Mouse (Mus musculus) brain, adult 2 months (tissue): ENCODE measurements around the gene Cd300ld3.
"Not testable (repeated sequence)": the region's sequence is repeated elsewhere in the genome, so short reads cannot be mapped to it uniquely, and the experiment has no call there.

Experiments used
- DNase-seq: peaks from one replicate; pipeline ENCODE4 v3.0.0; 2011; ENCODE audit warnings: low read depth, low spot score

Cd300ld3 gene

DNA sequence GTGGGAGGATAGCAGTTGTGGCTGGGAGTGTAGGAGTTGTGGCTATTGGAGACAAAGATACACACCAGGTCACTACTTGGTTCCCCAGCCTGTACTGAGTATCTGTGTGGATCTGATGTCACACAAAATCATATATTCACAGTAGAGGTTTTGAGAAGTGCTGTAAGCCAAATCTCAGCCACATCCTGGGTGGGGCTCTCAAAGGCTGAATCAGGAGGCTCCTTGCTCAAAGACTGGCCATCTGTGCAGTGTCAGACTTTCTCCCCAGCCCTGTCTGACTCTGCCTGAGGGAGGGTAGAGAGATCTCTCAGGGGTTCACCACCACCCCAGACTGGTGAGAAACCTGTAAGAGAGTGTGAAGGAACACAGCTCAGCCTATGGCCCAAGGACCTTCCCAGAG lies 6.3 kb upstream of the Cd300ld3 start:
- DNase-seq = no peak

DNA sequence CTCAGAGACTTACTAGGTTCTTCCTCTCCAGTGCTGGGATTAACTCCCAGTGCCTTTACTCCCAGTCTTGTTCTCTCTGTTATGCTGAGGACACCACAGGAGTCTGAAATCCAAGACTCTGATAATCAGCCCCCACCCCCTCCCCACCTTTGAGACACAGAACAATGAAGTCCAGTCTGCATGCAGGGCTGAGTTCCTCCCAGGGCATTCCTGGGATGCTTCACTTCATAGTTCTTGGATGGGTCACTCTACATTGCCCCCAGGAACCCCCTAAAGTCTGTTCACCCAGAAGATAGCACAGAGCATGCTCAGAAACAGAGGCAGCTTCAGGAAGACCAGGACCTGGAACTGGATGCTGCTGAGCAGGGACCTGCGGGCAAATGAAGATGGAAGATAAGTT lies 4.8 kb upstream of the Cd300ld3 start:
- DNase-seq = no peak

DNA sequence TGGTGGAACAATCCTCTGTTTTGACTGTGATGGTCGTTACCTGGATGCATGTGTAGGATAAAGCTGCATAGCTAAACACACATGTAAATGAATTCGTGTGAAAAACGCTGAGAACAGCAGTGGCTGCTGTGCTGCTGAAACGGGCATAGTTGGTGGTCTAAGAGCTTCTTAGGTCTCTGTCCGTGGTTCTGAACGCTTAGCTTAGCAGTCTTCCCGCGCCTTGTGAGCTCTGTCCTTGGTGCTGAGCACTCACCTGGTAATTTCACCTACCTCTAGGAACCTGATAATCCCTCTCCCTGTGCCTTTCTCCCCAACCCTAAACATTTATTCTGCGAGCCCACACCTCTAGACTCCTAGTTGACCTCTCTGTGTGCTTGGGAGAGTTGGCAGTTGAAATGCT lies 4.0 kb upstream of the Cd300ld3 start:
- DNase-seq = no peak

DNA sequence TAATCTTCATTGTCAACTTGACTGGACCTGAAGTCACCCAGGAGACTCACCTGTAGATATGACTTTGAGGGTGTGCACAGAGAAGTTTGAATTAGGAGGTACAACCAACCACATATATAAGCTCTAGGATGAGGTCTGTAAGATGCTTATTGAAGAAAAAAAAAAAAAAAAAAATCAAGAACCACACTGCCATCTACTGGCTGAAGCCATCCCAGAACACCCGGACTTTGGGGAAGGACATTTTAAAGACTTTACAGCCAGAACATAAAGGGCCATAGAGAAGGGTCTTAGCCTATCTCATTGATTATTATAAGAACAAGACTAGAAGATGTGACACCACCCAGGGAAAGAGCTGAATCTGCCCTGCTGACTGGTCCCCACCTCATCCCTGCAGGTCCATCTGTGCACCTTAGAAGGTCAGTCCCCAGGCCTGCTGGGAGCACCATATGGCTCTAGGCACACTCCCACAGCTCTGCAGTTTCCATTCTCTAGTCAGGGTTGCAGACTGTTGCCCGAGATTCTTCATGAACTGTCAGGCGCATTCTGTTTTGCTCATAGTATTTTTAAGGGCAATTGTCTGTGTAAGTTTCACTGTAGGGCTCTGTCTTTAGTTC lies 1.2 kb upstream of the Cd300ld3 start:
- peak; percentile 98 for DNase-seq

DNA sequence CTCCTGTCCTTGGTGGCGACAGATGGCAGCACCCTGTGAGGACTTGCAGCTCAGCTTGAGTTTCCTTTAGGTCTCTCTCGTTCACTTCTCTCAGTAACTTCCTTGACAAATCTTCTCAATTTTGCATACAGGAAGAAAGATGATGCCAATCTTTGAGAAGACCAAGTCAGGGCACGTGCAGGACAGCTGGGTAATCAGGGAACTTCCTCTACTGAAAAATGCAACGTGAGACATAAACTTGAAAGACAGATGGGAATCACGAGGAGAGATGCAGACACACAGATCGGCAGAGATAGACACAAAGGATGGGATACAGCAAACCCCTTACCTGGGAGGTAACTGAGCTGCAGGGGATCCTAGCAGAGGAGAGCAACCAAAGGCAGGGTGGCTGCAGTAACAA lies 10.5 kb downstream of the Cd300ld3 start, which contains the start of gene Cd300ld5:
TSS of gene Cd300ld5 (minus strand) at position 101 of the 400 bp plus-strand sequence.
- DNase-seq = not testable (repeated sequence)

DNA sequence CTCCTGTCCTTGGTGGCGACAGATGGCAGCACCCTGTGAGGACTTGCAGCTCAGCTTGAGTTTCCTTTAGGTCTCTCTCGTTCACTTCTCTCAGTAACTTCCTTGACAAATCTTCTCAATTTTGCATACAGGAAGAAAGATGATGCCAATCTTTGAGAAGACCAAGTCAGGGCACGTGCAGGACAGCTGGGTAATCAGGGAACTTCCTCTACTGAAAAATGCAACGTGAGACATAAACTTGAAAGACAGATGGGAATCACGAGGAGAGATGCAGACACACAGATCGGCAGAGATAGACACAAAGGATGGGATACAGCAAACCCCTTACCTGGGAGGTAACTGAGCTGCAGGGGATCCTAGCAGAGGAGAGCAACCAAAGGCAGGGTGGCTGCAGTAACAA lies 21.3 kb downstream of the Cd300ld3 start, which contains the start of gene Cd300ld4:
TSS of gene Cd300ld4 (minus strand) at position 101 of the 400 bp plus-strand sequence.
- not testable (repeated sequence) for DNase-seq

DNA sequence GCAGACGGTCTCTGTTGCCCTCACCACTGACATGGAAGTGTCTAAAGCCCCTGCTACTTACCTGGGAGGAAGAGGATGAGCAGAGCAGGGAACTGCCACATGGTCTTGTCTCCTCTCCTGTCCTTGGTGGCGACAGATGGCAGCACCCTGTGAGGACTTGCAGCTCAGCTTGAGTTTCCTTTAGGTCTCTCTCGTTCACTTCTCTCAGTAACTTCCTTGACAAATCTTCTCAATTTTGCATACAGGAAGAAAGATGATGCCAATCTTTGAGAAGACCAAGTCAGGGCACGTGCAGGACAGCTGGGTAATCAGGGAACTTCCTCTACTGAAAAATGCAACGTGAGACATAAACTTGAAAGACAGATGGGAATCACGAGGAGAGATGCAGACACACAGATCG lies 32.1 kb downstream of the Cd300ld3 start, which contains the start of gene Cd300ld2:
TSS of gene Cd300ld2 (minus strand) at position 101 of the 400 bp plus-strand sequence.
- DNase-seq = not testable (repeated sequence)

DNA sequence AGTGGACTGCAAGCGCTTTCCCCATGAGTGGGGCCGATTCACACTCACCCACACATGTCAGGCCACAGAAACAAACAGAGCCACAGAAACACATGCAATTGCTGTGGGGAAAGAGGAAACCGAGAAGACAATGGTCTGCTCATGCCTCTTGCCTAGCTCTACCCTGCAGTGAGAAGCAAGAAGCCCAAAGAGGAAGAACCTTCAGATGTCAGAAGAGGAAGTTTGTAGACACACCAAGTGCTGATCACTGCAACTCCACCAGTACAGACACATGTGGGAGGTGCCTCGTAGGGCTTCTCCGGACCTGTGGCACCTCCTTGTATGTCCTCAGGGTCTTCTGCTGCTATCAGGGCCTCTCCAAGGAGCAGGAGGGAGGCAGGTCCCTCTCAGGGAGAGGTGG lies 44.1 kb downstream of the Cd300ld3 start:
- peak; percentile 13 for DNase-seq

DNA sequence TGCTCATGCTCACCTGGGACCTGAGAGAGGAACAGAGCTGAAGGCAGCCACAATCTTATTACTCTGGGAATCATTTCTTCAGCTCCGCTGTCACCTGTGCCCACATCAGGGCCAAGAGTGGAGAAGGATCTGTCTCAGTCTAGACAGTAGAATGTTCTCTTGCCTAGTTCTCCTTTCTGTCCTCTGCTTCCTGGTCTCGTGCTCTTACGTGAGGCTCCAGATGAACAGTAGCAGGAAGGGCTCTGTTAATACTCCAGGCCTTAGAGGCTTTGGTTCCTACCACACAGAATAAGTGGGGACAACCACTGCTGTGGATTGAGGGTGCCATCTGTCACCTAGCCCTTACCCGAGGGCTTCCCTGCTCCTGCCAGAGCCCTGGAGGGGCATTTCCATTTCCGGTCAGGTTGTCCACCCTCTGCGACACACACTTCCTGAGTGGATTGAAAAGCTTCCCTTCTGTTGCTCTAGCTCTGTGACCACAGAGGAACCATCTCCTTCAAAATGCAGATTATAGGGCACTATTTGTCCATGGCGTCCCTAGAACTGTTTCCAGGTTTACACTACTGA lies 46.7 kb downstream of the Cd300ld3 start, which contains the start of gene Cd300c2:
TSS of gene Cd300c2 (minus strand) at position 407 of the 567 bp plus-strand sequence.
- DNase-seq = peak; percentile 39
